Mouse (Mus musculus) hindbrain, embryonic 10.5 days (tissue): ENCODE measurements around the gene Klf7. TPM values are rescaled to one million over a fixed set of nuclear protein-coding genes. Genes with fewer than 3 reads are reported as not detected.

Experiments used
- DNase-seq: peaks from one replicate; pipeline ENCODE4 v3.0.0-alpha.2; 2017; ENCODE audit warnings: low spot score
- H3K27ac ChIP-seq: fragments of 300-500 bp; sonication (generic); 2 replicates; pipeline ENCODE4 v1.5.1; 2016; ENCODE audit warnings: mild to moderate bottlenecking, moderate library complexity
- H3K27me3 ChIP-seq: fragments of 300-500 bp; sonication (generic); 2 replicates; pipeline ENCODE4 v1.6.1; 2016; ENCODE audit warnings: mild to moderate bottlenecking; ENCODE audit not compliant: poor library complexity, insufficient read depth, severe bottlenecking
- H3K36me3 ChIP-seq: fragments of 300-500 bp; sonication (generic); 2 replicates; pipeline ENCODE4 v1.6.1; 2016; ENCODE audit warnings: mild to moderate bottlenecking, moderate library complexity
- H3K4me1 ChIP-seq: fragments of 300-500 bp; sonication (generic); replicated peaks from 2 replicates; pipeline ENCODE4 v1.6.1; 2016; ENCODE audit warnings: mild to moderate bottlenecking
- H3K4me3 ChIP-seq: fragments of 300-500 bp; sonication (generic); 2 replicates; pipeline ENCODE4 v1.5.1; 2016; ENCODE audit warnings: mild to moderate bottlenecking, moderate library complexity
- H3K9me3 ChIP-seq: fragments of 300-500 bp; sonication (generic); 2 replicates; pipeline ENCODE4 v1.6.1; 2016; ENCODE audit warnings: mild to moderate bottlenecking, moderate library complexity
- WGBS: fragments of 180-500 bp; shearing (Covaris S2); methylation state at CpG from one replicate; pipeline ENCODE4 v1.1.7; 2016; 5-methylcytosine and 5-hydroxymethylcytosine counted together
- polyA plus RNA-seq: library from polyadenylated mRNA; unstranded; fragments of >200 nt; fragmentation: Nextera tagmentation; extraction: Ambion mirVana; gene quantifications from 2 replicates; pipeline ENCODE4 v1.2.1, GENCODE M21; 2016

Gene Klf7
- polyA plus RNA-seq, 1 experiment from 2014 or later, result 28.3 TPM

DNA sequence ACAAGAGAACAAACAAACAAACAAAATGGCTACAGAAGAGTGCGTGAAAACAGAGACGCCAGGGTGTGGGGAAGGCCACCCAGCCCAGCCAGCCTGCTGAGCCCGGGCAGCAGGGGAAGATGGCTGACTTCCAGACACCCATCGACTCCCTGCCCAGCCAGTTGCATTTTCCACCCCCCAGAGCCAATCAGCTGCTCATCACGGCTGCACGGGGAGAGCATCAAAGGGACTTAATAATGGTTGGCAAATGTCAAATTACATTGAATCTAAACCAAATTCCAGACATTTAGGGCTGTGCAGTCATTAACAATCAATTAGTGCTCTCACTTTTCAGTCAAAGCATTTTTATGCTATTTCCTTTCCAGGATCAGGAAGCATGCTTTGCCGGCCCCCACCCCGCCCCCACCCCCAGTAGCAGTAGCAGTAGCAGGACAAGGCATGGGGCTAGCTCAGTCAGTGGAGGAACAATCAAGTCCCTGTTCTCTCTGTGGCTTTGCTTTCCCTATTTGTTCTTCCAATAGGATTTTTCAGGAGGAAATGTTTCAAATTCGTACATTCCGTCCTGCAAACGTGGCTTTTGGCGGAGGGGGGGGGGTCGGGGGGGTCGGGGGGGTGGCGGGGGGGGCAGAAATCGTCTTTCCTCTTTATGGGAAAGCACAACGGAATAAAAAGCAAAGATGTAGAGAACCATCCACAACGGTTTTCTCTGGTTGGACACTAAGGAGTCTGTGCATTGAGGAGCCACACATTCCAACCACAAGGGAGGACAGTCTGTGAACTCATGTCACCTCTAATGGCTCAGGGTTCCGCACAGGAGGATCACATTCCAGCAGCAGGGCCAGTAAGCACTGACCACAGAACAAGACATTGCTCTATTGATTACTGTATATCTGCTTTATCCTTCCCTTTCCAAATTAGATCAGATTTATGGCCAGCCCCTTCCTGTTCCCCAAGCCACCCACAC, 101.1 kb downstream of the Klf7 start:
- Histone ChIP-seq H3K4me3 (no peak overlapping the region), H3K27ac (peak overlapping the region; percentile 68), H3K36me3 (no peaks in the 10 kb centered on the region), H3K27me3 (no peaks in the 10 kb centered on the region), H3K4me1 (peaks cover 30% of the 10 kb centered on the region), H3K9me3 (no peaks in the 10 kb centered on the region)
- peak; percentile 28 for DNase-seq
- 51% methylated on average over 19 of the region's 19 CpGs for WGBS

DNA sequence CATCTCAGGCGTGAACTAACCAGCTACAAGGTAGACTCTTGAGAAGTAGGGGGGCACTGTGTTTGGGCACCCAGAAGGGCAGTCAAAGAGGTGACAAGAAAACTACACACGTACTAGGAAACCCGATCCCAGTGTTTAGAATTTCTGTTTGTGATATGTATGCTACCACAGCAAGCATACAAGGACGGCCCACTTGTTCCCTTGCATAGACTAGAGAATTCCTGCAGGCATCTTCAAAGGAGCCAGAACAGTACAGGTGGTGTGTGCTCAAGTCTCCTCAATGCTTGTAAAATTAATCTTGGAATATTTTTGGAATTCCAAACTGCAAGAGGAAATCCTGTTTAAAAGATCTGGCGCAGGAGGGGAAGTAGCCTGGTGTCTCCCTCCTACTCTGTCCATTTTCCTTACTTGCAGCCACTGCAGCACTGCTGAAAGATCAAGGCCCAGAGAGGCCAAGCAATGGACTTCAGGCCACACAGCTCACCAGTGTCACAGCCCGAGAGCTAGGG, 102.9 kb downstream of the Klf7 start:
- peaks cover 30% of the 10 kb centered on the region for H3K4me1 ChIP-seq
- H3K4me3 ChIP-seq, result no peak overlapping the region
- H3K27ac ChIP-seq, result no peak overlapping the region
- no peaks in the 10 kb centered on the region for H3K27me3 ChIP-seq
- H3K36me3 ChIP-seq, result no peaks in the 10 kb centered on the region
- WGBS, result 71% methylated on average over 6 of the region's 6 CpGs
- no peaks in the 10 kb centered on the region for H3K9me3 ChIP-seq
- no peak for DNase-seq

DNA sequence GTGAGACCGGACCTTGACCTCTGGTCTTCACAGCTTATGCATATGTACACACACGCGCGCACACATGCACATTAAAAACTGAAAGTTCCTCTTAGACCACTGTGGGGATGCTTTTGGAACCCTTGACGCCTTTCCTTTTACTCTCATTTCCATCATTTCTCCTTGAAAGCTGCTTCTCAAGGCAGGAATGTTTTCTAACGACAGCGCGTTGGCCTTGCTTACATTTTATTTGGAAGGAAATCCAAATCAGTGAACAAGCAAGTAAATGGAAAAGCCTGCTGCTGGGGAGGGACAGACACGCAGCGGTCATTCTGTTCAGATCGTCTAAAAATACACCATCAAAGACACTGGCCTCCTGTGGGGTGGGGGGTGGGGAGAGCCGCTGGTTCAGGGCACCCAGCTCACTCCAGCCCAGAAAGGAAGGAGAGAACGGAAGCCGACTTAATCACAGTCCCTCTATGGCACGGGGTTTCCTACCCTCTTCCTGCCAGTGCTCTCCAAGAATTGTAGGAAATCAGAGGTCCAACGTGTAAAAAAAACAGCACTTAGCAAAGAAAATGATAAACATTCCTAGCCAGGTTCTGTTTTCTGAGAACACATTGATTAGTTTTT, 103.5 kb downstream of the Klf7 start:
- Histone ChIP-seq H3K4me1 (peaks cover 30% of the 10 kb centered on the region), H3K9me3 (no peaks in the 10 kb centered on the region), H3K27ac (peak overlapping the region; percentile 53; the same call in 1 of the 2 replicates), H3K4me3 (no peak overlapping the region), H3K27me3 (no peaks in the 10 kb centered on the region), H3K36me3 (no peaks in the 10 kb centered on the region)
- WGBS, result 57% methylated on average over 16 of the region's 16 CpGs
- no peak for DNase-seq

DNA sequence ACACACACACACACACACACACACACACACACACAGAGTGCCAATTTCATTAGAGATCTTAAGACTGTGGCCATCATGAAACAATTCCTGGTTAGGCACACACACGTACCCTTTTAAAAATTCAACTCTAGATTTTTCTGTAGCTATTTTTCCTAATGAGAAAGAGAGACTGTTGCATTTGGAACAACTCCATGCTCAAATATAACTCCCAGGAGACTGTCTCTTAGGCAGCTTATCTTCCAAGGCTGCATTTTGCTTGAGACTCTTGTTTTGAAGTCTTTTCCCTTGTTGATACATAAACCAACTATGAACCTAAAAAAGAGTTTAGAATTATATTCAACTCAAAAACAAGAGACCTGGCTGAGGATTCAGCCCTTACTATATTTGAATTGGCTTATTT, 108.0 kb downstream of the Klf7 start:
- Histone ChIP-seq H3K27ac (no peak overlapping the region), H3K9me3 (no peaks in the 10 kb centered on the region), H3K4me3 (no peak overlapping the region), H3K4me1 (peaks cover 9% of the 10 kb centered on the region), H3K36me3 (no peaks in the 10 kb centered on the region), H3K27me3 (no peaks in the 10 kb centered on the region)
- WGBS, result 89% methylated on average over 1 of the region's 1 CpGs
- DNase-seq, result no peak

DNA sequence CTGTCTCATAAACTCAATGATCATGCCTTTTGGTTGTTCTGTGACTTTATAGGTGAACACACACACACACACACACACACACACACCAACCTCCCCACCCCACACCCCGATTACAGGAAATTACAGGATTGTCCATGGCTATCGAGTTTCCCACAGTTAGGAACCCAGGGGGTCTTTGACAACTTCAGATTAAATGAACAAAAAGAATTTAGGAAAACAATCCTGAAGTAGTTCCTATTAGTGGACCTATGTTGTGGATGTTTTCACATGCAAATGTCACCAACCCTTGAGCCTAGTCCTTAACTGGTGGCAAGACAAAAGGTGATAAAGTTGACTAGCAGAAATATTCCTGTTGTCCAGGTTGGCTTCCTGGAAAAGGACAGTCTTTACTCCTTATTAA, 113.1 kb downstream of the Klf7 start:
- no peaks in the 10 kb centered on the region for H3K9me3 ChIP-seq
- 42% methylated on average over 2 of the region's 2 CpGs for WGBS
- H3K4me1 ChIP-seq, result peaks cover 2% of the 10 kb centered on the region
- H3K27ac ChIP-seq, result no peak overlapping the region
- no peak overlapping the region for H3K4me3 ChIP-seq
- no peak for DNase-seq
- H3K27me3 ChIP-seq, result no peaks in the 10 kb centered on the region
- H3K36me3 ChIP-seq, result no peaks in the 10 kb centered on the region

DNA sequence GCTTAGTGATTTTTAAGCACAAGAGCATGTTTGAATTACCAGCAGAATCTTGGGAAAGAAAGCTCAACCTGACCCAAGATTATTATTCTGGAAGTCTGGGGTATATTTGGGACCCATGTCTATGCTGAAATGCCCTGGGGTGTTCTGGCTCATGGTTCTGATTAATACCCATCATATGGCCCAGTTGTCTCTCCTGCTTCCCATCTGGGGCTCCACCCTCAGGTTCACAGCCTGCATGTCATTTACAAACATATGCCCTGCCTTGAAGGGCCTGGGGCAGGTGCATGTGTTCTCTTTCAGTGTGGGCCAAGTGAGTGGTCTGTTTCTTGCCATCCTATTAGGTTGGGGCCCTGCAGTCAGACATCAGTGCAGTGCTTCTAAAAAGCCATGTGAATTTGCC, 114.1 kb downstream of the Klf7 start:
- H3K9me3 ChIP-seq, result no peaks in the 10 kb centered on the region
- H3K4me1 ChIP-seq, result peaks cover 8% of the 10 kb centered on the region
- H3K36me3 ChIP-seq, result no peaks in the 10 kb centered on the region
- no peak overlapping the region for H3K27ac ChIP-seq
- no peak for DNase-seq
- H3K27me3 ChIP-seq, result no peaks in the 10 kb centered on the region
- no peak overlapping the region for H3K4me3 ChIP-seq

DNA sequence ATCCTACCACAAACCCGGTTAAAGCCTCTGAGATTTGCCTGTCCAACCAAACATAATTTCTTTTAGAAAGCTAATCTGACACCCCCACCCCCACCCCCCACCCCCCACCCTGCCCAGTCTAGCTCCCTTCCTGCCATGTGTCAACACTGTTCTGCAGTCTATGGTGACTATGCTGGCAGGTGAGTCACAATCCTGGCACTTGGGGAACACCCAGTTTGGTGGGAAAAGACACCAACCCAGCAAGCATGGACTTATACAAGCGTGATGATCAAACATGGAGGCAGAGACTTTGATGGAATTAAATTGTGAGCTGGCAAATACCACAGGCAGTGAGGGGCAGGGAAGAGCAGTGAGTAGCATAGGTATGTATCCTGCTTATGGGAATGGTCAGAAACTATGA, 116.9 kb downstream of the Klf7 start:
- Histone ChIP-seq H3K27ac (no peak overlapping the region), H3K4me1 (peaks cover 8% of the 10 kb centered on the region), H3K36me3 (no peaks in the 10 kb centered on the region), H3K27me3 (no peaks in the 10 kb centered on the region), H3K4me3 (no peak overlapping the region), H3K9me3 (no peaks in the 10 kb centered on the region)
- 85% methylated on average over 2 of the region's 2 CpGs for WGBS
- no peak for DNase-seq

DNA sequence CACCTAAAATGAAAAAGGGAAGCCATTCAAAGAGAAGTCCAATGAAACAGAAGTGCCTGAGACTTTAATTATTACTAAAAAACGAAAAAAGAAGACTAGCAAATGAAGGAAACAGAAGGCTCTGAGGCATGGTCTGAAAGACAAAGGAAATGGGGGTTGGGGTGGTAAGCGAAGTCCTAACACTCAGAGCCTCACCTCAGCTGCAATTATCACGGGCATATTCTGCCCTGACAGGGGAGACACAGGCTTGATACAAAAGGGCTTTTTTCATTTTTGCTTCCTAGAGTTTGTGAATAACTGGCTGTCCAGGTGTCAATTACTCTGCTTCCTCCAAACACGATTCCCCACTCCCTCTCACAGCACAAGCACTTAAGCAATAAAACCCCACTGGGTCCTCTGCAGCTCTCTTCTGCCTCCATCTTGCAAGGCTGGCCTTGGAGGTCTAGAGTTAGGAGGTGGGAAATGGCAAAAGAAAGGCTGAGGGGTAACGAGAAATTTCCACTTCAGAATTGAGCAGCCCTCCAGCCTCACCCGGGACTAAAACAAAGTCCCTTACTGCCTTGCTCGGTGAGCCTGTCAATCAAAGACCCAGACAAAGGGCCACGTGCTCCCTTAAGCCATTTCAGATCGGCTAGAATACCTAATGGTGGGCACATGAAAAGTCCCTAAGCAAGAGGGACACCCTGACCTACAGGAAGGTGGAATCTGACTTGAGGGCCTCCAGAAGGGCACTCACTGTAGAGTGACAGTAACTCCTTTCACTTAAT, 118.4 kb downstream of the Klf7 start:
- DNase-seq, result peak; percentile 30
- Histone ChIP-seq H3K27me3 (no peaks in the 10 kb centered on the region), H3K36me3 (no peaks in the 10 kb centered on the region), H3K9me3 (no peaks in the 10 kb centered on the region), H3K4me3 (no peak overlapping the region), H3K4me1 (peaks cover 8% of the 10 kb centered on the region), H3K27ac (peak overlapping the region; percentile 84)
- 40% methylated on average over 9 of the region's 9 CpGs for WGBS

DNA sequence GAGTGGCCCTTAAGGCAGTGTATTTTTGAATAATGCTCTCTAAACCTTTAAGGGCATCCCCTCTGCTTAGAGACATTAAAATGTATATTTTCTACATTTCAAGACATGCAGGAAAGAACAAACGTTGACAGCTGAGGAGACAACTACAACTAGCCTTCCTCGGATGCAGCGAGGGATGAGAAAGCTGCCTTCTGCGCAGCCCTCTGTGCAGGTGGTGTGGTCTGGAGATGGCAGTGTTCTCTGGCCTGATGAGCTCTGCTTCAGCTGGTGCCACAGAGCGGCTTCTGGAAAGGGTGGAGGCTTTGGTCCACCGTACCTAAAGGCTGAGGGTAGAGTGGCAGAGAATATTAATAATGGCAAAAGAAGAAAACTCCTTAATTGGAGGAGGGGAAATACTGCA, 120.0 kb downstream of the Klf7 start:
- H3K9me3 ChIP-seq, result no peaks in the 10 kb centered on the region
- no peak overlapping the region for H3K27ac ChIP-seq
- H3K27me3 ChIP-seq, result no peaks in the 10 kb centered on the region
- peaks cover 8% of the 10 kb centered on the region for H3K4me1 ChIP-seq
- no peak overlapping the region for H3K4me3 ChIP-seq
- 93% methylated on average over 6 of the region's 6 CpGs for WGBS
- H3K36me3 ChIP-seq, result no peaks in the 10 kb centered on the region
- DNase-seq, result no peak

DNA sequence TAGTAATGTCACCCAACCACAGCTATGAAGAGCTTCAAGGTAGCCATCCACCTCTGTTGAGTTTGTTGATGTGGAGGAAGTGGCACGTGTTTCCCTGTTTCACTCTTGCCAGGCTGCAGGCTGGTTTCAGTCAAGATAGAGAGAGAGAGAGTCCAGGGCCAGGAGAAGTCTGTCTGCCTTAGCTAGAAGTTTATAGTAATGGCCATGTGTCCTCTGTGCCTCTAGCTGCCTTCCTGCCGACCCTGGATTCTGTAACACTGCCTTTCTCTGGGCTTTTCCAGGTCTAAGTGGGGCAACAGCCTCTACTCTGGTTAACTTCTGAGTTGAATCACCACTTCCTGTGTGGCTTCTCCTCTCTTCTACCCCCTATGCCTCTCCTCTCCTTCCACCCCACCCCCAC, 121.5 kb downstream of the Klf7 start:
- H3K4me1 ChIP-seq, result peaks cover 15% of the 10 kb centered on the region
- WGBS, result 84% methylated on average over 2 of the region's 2 CpGs
- H3K27me3 ChIP-seq, result no peaks in the 10 kb centered on the region
- no peak overlapping the region for H3K4me3 ChIP-seq
- DNase-seq, result no peak
- no peaks in the 10 kb centered on the region for H3K36me3 ChIP-seq
- no peak overlapping the region for H3K27ac ChIP-seq
- no peaks in the 10 kb centered on the region for H3K9me3 ChIP-seq

DNA sequence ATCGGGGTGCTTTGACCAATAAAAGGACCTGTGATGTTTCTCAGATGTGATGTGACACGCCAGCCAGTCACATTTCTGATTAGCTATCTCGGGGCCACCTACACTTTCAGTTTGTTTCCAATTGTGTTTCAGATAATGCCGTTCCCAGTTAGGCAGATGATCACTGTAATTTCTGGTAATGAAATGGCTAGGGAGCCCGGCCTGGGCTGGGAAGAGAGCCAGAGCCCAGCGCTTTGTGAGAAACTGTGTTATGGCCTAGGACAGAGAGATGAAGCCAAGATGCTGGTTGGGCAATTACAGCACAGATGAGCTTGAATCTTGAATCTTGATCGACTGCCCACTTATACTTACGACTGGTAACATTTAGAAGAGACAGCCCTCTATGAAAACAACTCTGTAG, 122.6 kb downstream of the Klf7 start:
- no peak overlapping the region for H3K27ac ChIP-seq
- H3K9me3 ChIP-seq, result no peaks in the 10 kb centered on the region
- no peak for DNase-seq
- H3K4me1 ChIP-seq, result peaks cover 26% of the 10 kb centered on the region
- H3K36me3 ChIP-seq, result no peaks in the 10 kb centered on the region
- no peaks in the 10 kb centered on the region for H3K27me3 ChIP-seq
- H3K4me3 ChIP-seq, result no peak overlapping the region
- WGBS, result 89% methylated on average over 8 of the region's 8 CpGs

DNA sequence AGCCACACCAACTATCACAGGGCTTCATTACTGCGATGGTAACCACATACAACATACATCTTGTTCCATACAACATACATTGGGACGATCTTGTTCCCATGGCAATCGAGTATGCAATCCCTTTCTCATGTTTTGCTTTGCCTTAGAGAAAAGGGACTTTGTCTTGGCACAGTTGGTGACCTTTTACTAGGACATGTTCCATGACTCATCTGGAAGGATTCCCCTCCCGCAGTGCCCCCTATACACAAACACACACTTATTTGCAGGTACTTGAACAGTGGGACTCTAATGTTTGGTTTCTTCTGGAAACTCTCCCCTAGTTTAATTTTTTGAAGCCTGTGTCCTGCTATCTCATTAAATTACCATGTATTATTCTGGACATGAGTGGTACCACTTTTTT, 123.2 kb downstream of the Klf7 start:
- Histone ChIP-seq H3K4me1 (peaks cover 28% of the 10 kb centered on the region), H3K4me3 (no peak overlapping the region), H3K36me3 (no peaks in the 10 kb centered on the region), H3K27ac (no peak overlapping the region), H3K9me3 (no peaks in the 10 kb centered on the region), H3K27me3 (no peaks in the 10 kb centered on the region)
- DNase-seq, result no peak
- WGBS, result 84% methylated on average over 4 of the region's 4 CpGs

DNA sequence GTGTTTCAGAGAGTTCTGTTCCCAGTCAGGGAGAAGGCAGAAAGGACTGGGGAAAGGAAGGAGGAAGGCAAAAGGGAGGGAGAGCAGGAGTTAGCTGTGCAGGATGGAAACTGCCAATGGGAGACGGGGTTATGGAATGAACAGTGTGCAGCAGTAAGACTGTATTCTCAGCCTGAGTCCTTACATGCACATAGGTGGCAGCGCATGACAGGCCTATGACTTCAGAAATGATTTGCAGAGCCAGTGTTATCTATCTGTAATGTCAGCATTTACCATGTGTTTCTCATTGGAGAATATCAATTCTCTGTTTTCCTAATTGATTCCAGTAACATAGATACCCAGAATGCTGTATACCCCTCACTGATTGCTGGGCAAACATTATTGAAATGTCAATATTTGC, 123.9 kb downstream of the Klf7 start:
- Histone ChIP-seq H3K36me3 (no peaks in the 10 kb centered on the region), H3K27ac (0 out of 2 replicates have a peak overlapping the region, but pooled peaks have one; percentile 17), H3K27me3 (no peaks in the 10 kb centered on the region), H3K9me3 (no peaks in the 10 kb centered on the region), H3K4me3 (no peak overlapping the region), H3K4me1 (peaks cover 31% of the 10 kb centered on the region)
- 80% methylated on average over 2 of the region's 2 CpGs for WGBS
- no peak for DNase-seq
